Comparison of ENCODE assay signal across 9 mouse cellular contexts in the genomic region with DNA sequence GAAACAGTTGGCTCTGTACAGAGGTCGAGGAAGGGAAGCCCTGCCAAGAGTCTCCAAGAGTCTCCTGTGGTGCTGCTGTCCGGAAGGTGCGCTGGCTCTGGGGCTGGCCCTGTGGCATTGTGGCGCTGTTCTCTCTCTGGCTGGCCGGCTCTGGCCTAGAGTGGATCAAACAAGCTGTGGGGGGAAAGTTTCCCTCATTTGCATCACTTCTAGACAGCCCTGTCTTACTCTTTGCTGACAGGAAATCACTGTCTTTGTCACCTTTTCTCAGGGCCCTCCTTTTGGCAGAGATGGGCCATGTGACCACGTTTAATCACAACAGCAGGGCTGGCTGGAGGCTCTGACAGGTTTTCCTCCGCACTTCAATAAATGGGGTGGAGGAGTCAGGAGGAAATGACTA.
DNase-seq lines count a peak whose midpoint lies in the region; TF ChIP-seq lines count a peak whose summit lies in the region.
"Had no signal": no experiment of that assay in that cellular context is flagged by ENCODE, and none has a peak within 500 bp of the region (broad histone marks: within the 10 kb centered on the region; RNA-seq: fewer than 3 reads in every experiment).

No protein-coding gene starts in this region.

- peaks cover 26% of the 10 kb centered on the region for H3K4me1 ChIP-seq in forebrain, embryonic 10.5 days

- peak overlapping the region; percentile 87 for H3K27ac ChIP-seq in layer of hippocampus, adult 2 months
- H3K27ac ChIP-seq in forebrain, embryonic 10.5 days = peak overlapping the region; percentile 91

- DNase-seq in layer of hippocampus, adult 2 months (ENCODE audit: low spot score in 2 of 2) = peak; percentile 25 to 30
- no peak for DNase-seq in layer of hippocampus, postnatal 25 days (ENCODE audit: extremely low spot score in 1 of 2, low spot score in 1 of 2)
- DNase-seq in adrenal gland, postnatal 36 days = peak; percentile 32
- DNase-seq in forebrain, embryonic 10.5 days (ENCODE audit: extremely low spot score, low spot score) = peak; percentile 73
- peak; percentile 42 for DNase-seq in heart, postnatal 4 days
- DNase-seq in layer of hippocampus, adult 9-11 months = peak; percentile 37
- DNase-seq in retina, embryonic 14.5 days (ENCODE audit: low spot score) = peak; percentile 67
- DNase-seq in MN1 (ENCODE audit: low spot score) = no peak

- H3K4me3 ChIP-seq in layer of hippocampus, adult 2 months = peak overlapping the region; percentile 31; the same call in 1 of the 2 replicates
- H3K4me3 ChIP-seq in forebrain, embryonic 10.5 days = peak overlapping the region; percentile 20; the same call in 1 of the 2 replicates

- TF ChIP-seq CTCF in layer of hippocampus, adult 2 months (conservative IDR thresholded peaks at IDR 0.05) = no peak

- H3K36me3 ChIP-seq in forebrain, embryonic 10.5 days (replicated peaks) = no peaks in the 10 kb centered on the region
- H3K36me3 ChIP-seq: G1E had no signal

- no peaks in the 10 kb centered on the region for H3K27me3 ChIP-seq in forebrain, embryonic 10.5 days (ENCODE audit: poor library complexity, severe bottlenecking)

- H3K9me3 ChIP-seq in forebrain, embryonic 10.5 days = no peaks in the 10 kb centered on the region

- 6% methylated on average over 7 of the region's 7 CpGs for WGBS in forebrain, embryonic 10.5 days

Comparison
In these comparisons a context has a peak if more than half of its experiments do, and no peak if none do; other contexts are left out.
1. DNase-seq: peak in layer of hippocampus, adult 2 months (2 of 2), adrenal gland, postnatal 36 days (2 of 2), forebrain, embryonic 10.5 days (single experiment), heart, postnatal 4 days (single experiment), layer of hippocampus, adult 9-11 months (single experiment) and retina, embryonic 14.5 days (single experiment); none in layer of hippocampus, postnatal 25 days (0 of 2) and MN1 (single experiment).